Mouse (Mus musculus): ENCODE results near the gene Prkn. TPM values are rescaled to one million over a fixed set of nuclear protein-coding genes. Genes with fewer than 3 reads are reported as not detected.
A peak's percentile ranks its signal among the peaks of the same experiment; 100 is the strongest.

The Prkn gene
- polyA plus RNA-seq, 1 experiment from 2014 or later, result 5.7 TPM

GRCm38 (mm10) chr17:11621492-11621891 is 781.3 kb downstream of the Prkn start:
- no peaks in the 10 kb centered on the region for H3K27me3 ChIP-seq (replicated peaks; ENCODE audit: control insufficient read depth, insufficient read depth, low read length)
- H3K4me2 ChIP-seq (ENCODE audit: low read length), result no peak overlapping the region
- H3K4me1 ChIP-seq (ENCODE audit: control insufficient read depth, insufficient read depth, low read depth, low read length), result no peaks in the 10 kb centered on the region
- no peak overlapping the region for H3K4me3 ChIP-seq (ENCODE audit: low read length)
- H3K27ac ChIP-seq (ENCODE audit: low read depth, low read length), result no peak overlapping the region
- WGBS, result 68% methylated on average over 3 of the region's 3 CpGs
- no peak for ATAC-seq
- no peak overlapping the region for H3K9ac ChIP-seq (ENCODE audit: low read depth, low read length)
- H3K36me3 ChIP-seq (ENCODE audit: control insufficient read depth, insufficient read depth, low read length), result no peaks in the 10 kb centered on the region
- no peaks in the 10 kb centered on the region for H3K9me3 ChIP-seq (ENCODE audit: control insufficient read depth, low read length)

- no peaks in the 10 kb centered on the region for H3K36me3 ChIP-seq (ENCODE audit: control insufficient read depth, insufficient read depth, low read length)
- no peaks in the 10 kb centered on the region for H3K27me3 ChIP-seq (replicated peaks; ENCODE audit: control insufficient read depth, insufficient read depth, low read length)
- 74% methylated on average over 3 of the region's 3 CpGs for WGBS
- no peak overlapping the region for H3K27ac ChIP-seq (ENCODE audit: low read depth, low read length)
- no peak overlapping the region for H3K4me2 ChIP-seq (ENCODE audit: low read length)
- no peaks in the 10 kb centered on the region for H3K9me3 ChIP-seq (ENCODE audit: control insufficient read depth, low read length)
- H3K9ac ChIP-seq (ENCODE audit: low read depth, low read length), result no peak overlapping the region
- H3K4me1 ChIP-seq (ENCODE audit: control insufficient read depth, insufficient read depth, low read depth, low read length), result no peaks in the 10 kb centered on the region
- no peak overlapping the region for H3K4me3 ChIP-seq (ENCODE audit: low read length)
- no peak for ATAC-seq
Observed at GRCm38 (mm10) chr17:11626306-11626705, 786.1 kb downstream of the Prkn start.

- no peak overlapping the region for H3K27ac ChIP-seq (ENCODE audit: low read depth, low read length)
- no peak overlapping the region for H3K4me3 ChIP-seq (ENCODE audit: low read length)
- H3K27me3 ChIP-seq (replicated peaks; ENCODE audit: control insufficient read depth, insufficient read depth, low read length), result no peaks in the 10 kb centered on the region
- WGBS, result 92% methylated on average over 11 of the region's 11 CpGs
- no peak overlapping the region for H3K4me2 ChIP-seq (ENCODE audit: low read length)
- 0 out of 2 replicates have a peak, but pooled peaks cover 2% of the 10 kb centered on the region for H3K9me3 ChIP-seq (ENCODE audit: control insufficient read depth, low read length)
- H3K36me3 ChIP-seq (ENCODE audit: control insufficient read depth, insufficient read depth, low read length), result no peaks in the 10 kb centered on the region
- ATAC-seq, result no peak
- no peak overlapping the region for H3K9ac ChIP-seq (ENCODE audit: low read depth, low read length)
- no peaks in the 10 kb centered on the region for H3K4me1 ChIP-seq (ENCODE audit: control insufficient read depth, insufficient read depth, low read depth, low read length)
Observed at GRCm38 (mm10) chr17:11635121-11635520, 794.9 kb downstream of the Prkn start.

GRCm38 (mm10) chr17:11637642-11638041 is 797.5 kb downstream of the Prkn start:
- H3K36me3 ChIP-seq (ENCODE audit: control insufficient read depth, insufficient read depth, low read length), result no peaks in the 10 kb centered on the region
- no peak overlapping the region for H3K4me3 ChIP-seq (ENCODE audit: low read length)
- no peaks in the 10 kb centered on the region for H3K27me3 ChIP-seq (replicated peaks; ENCODE audit: control insufficient read depth, insufficient read depth, low read length)
- no peak overlapping the region for H3K4me2 ChIP-seq (ENCODE audit: low read length)
- 0 out of 2 replicates have a peak, but pooled peaks cover 2% of the 10 kb centered on the region for H3K9me3 ChIP-seq (ENCODE audit: control insufficient read depth, low read length)
- no peak overlapping the region for H3K27ac ChIP-seq (ENCODE audit: low read depth, low read length)
- no peaks in the 10 kb centered on the region for H3K4me1 ChIP-seq (ENCODE audit: control insufficient read depth, insufficient read depth, low read depth, low read length)
- H3K9ac ChIP-seq (ENCODE audit: low read depth, low read length), result no peak overlapping the region
- WGBS, result 90% methylated on average over 10 of the region's 10 CpGs
- no peak for ATAC-seq

- Histone ChIP-seq H3K27me3 (replicated peaks; ENCODE audit: control insufficient read depth, insufficient read depth, low read length) (no peaks in the 10 kb centered on the region), H3K27ac (ENCODE audit: low read depth, low read length) (no peak overlapping the region), H3K36me3 (ENCODE audit: control insufficient read depth, insufficient read depth, low read length) (no peaks in the 10 kb centered on the region), H3K4me2 (ENCODE audit: low read length) (no peak overlapping the region), H3K4me3 (ENCODE audit: low read length) (no peak overlapping the region), H3K4me1 (ENCODE audit: control insufficient read depth, insufficient read depth, low read depth, low read length) (no peaks in the 10 kb centered on the region), H3K9ac (ENCODE audit: low read depth, low read length) (no peak overlapping the region), H3K9me3 (ENCODE audit: control insufficient read depth, low read length) (0 out of 2 replicates have a peak, but pooled peaks cover 2% of the 10 kb centered on the region)
- WGBS, result 80% methylated on average over 6 of the region's 6 CpGs
- ATAC-seq, result no peak
Observed at GRCm38 (mm10) chr17:11638451-11638850, 798.3 kb downstream of the Prkn start.

GRCm38 (mm10) chr17:11639786-11640185 is 799.6 kb downstream of the Prkn start:
- WGBS, result 68% methylated on average over 5 of the region's 5 CpGs
- no peak for ATAC-seq
- Histone ChIP-seq H3K4me1 (ENCODE audit: control insufficient read depth, insufficient read depth, low read depth, low read length) (no peaks in the 10 kb centered on the region), H3K9ac (ENCODE audit: low read depth, low read length) (no peak overlapping the region), H3K27ac (ENCODE audit: low read depth, low read length) (no peak overlapping the region), H3K9me3 (ENCODE audit: control insufficient read depth, low read length) (no peaks in the 10 kb centered on the region), H3K36me3 (ENCODE audit: control insufficient read depth, insufficient read depth, low read length) (no peaks in the 10 kb centered on the region), H3K4me2 (ENCODE audit: low read length) (no peak overlapping the region), H3K27me3 (replicated peaks; ENCODE audit: control insufficient read depth, insufficient read depth, low read length) (no peaks in the 10 kb centered on the region), H3K4me3 (ENCODE audit: low read length) (no peak overlapping the region)

GRCm38 (mm10) chr17:11642328-11642727 is 802.1 kb downstream of the Prkn start:
- Histone ChIP-seq H3K4me1 (ENCODE audit: control insufficient read depth, insufficient read depth, low read depth, low read length) (no peaks in the 10 kb centered on the region), H3K4me3 (ENCODE audit: low read length) (no peak overlapping the region), H3K9me3 (ENCODE audit: control insufficient read depth, low read length) (no peaks in the 10 kb centered on the region), H3K27ac (ENCODE audit: low read depth, low read length) (no peak overlapping the region), H3K36me3 (ENCODE audit: control insufficient read depth, insufficient read depth, low read length) (no peaks in the 10 kb centered on the region), H3K9ac (ENCODE audit: low read depth, low read length) (no peak overlapping the region), H3K27me3 (replicated peaks; ENCODE audit: control insufficient read depth, insufficient read depth, low read length) (no peaks in the 10 kb centered on the region), H3K4me2 (ENCODE audit: low read length) (no peak overlapping the region)
- peak; percentile 58 for ATAC-seq
- WGBS, result 38% methylated on average over 1 of the region's 1 CpGs

GRCm38 (mm10) chr17:11644016-11644415 is 803.8 kb downstream of the Prkn start:
- Histone ChIP-seq H3K27me3 (replicated peaks; ENCODE audit: control insufficient read depth, insufficient read depth, low read length) (no peaks in the 10 kb centered on the region), H3K9ac (ENCODE audit: low read depth, low read length) (no peak overlapping the region), H3K36me3 (ENCODE audit: control insufficient read depth, insufficient read depth, low read length) (no peaks in the 10 kb centered on the region), H3K9me3 (ENCODE audit: control insufficient read depth, low read length) (no peaks in the 10 kb centered on the region), H3K27ac (ENCODE audit: low read depth, low read length) (no peak overlapping the region), H3K4me2 (ENCODE audit: low read length) (no peak overlapping the region), H3K4me3 (ENCODE audit: low read length) (no peak overlapping the region), H3K4me1 (ENCODE audit: control insufficient read depth, insufficient read depth, low read depth, low read length) (no peaks in the 10 kb centered on the region)
- WGBS, result 71% methylated on average over 4 of the region's 4 CpGs
- ATAC-seq, result no peak

GRCm38 (mm10) chr17:11644873-11645464 is 804.8 kb downstream of the Prkn start:
- H3K4me1 ChIP-seq (ENCODE audit: control insufficient read depth, insufficient read depth, low read depth, low read length), result no peaks in the 10 kb centered on the region
- H3K27me3 ChIP-seq (replicated peaks; ENCODE audit: control insufficient read depth, insufficient read depth, low read length), result no peaks in the 10 kb centered on the region
- no peak overlapping the region for H3K4me2 ChIP-seq (ENCODE audit: low read length)
- no peak for ATAC-seq
- no peak overlapping the region for H3K4me3 ChIP-seq (ENCODE audit: low read length)
- WGBS, result 52% methylated on average over 3 of the region's 3 CpGs
- no peak overlapping the region for H3K27ac ChIP-seq (ENCODE audit: low read depth, low read length)
- H3K36me3 ChIP-seq (ENCODE audit: control insufficient read depth, insufficient read depth, low read length), result no peaks in the 10 kb centered on the region
- no peak overlapping the region for H3K9ac ChIP-seq (ENCODE audit: low read depth, low read length)
- no peaks in the 10 kb centered on the region for H3K9me3 ChIP-seq (ENCODE audit: control insufficient read depth, low read length)

- no peaks in the 10 kb centered on the region for H3K9me3 ChIP-seq (ENCODE audit: control insufficient read depth, low read length)
- WGBS, result 74% methylated on average over 5 of the region's 5 CpGs
- H3K27ac ChIP-seq (ENCODE audit: low read depth, low read length), result no peak overlapping the region
- ATAC-seq, result no peak
- no peaks in the 10 kb centered on the region for H3K36me3 ChIP-seq (ENCODE audit: control insufficient read depth, insufficient read depth, low read length)
- H3K27me3 ChIP-seq (replicated peaks; ENCODE audit: control insufficient read depth, insufficient read depth, low read length), result no peaks in the 10 kb centered on the region
- no peak overlapping the region for H3K4me2 ChIP-seq (ENCODE audit: low read length)
- no peaks in the 10 kb centered on the region for H3K4me1 ChIP-seq (ENCODE audit: control insufficient read depth, insufficient read depth, low read depth, low read length)
- no peak overlapping the region for H3K4me3 ChIP-seq (ENCODE audit: low read length)
- no peak overlapping the region for H3K9ac ChIP-seq (ENCODE audit: low read depth, low read length)
Observed at GRCm38 (mm10) chr17:11656397-11656796, 816.2 kb downstream of the Prkn start.
